Mouse (Mus musculus) C3H10T1/2 (cell line): ENCODE data around the gene Vmn1r155. TPM values are rescaled to one million over a fixed set of nuclear protein-coding genes. Genes with fewer than 3 reads are reported as not detected.

Experiments
- polyA plus RNA-seq, 2 experiments: library from polyadenylated mRNA; unstranded; fragments of >200 nt; fragmentation: generic; extraction: Trizol; gene quantifications; one replicate each; pipeline ENCODE4 v1.2.1; 2012; ENCODE audit warnings: missing spikeins in 2 of 2

Vmn1r155 gene
- not detected for polyA plus RNA-seq

GRCm38 (mm10) chr7:22657718-22658117 is at the start of gene Vmn1r155:
TSS of gene Vmn1r155 (plus strand) at chr7:22658018.

GRCm38 (mm10) chr7:22692217-22692616 is 34.4 kb downstream of the Vmn1r155 start, which contains the start of gene Gm8693:
TSS of gene Gm8693 (minus strand) at chr7:22692317.

Other genes with a start within 250 kb of the Vmn1r155 start
- not detected for gene Vmn1r148, start 244.4 kb upstream of the Vmn1r155 start, polyA plus RNA-seq
- not detected for gene Vmn1r149, start 219.8 kb upstream of the Vmn1r155 start, polyA plus RNA-seq
- not detected for gene Gm10665, start 193.9 kb upstream of the Vmn1r155 start, polyA plus RNA-seq
- not detected for gene Vmn1r151, start 158.3 kb upstream of the Vmn1r155 start, polyA plus RNA-seq
- gene Vmn1r152, start 135.1 kb upstream of the Vmn1r155 start, polyA plus RNA-seq = not detected
- not detected for gene Gm8677, start 123.1 kb upstream of the Vmn1r155 start, polyA plus RNA-seq
- not detected for gene Gm4201, start 92.7 kb upstream of the Vmn1r155 start, polyA plus RNA-seq
- gene Gm4565, start 69.9 kb upstream of the Vmn1r155 start, polyA plus RNA-seq = not detected
- not detected for gene Gm8693, start 34.3 kb downstream of the Vmn1r155 start, polyA plus RNA-seq
- gene Gm4567, start 61.7 kb downstream of the Vmn1r155 start, polyA plus RNA-seq = not detected
- gene Vmn1r157, start 103.7 kb downstream of the Vmn1r155 start, polyA plus RNA-seq = not detected
- gene Vmn1r158, start 132.8 kb downstream of the Vmn1r155 start, polyA plus RNA-seq = not detected
- gene Vmn1r159, start 185.6 kb downstream of the Vmn1r155 start, polyA plus RNA-seq = not detected
- not detected for gene Vmn1r160, start 213.2 kb downstream of the Vmn1r155 start, polyA plus RNA-seq